Mouse (Mus musculus) testis, adult 2 months (tissue): Measurements from ENCODE around the gene Nifk.

Experiments
- CTCF ChIP-seq: fragments of 200-500 bp; IDR thresholded peaks from 2 replicates; pipeline ENCODE4 v1.5.1; 2012; ENCODE audit warnings: low read depth, mild to moderate bottlenecking, inconsistent platforms, low read length, moderate library complexity; ENCODE audit not compliant: control insufficient read depth, insufficient read depth, insufficient replicate concordance
- POLR2A ChIP-seq: fragments of 200-500 bp; IDR thresholded peaks from 2 replicates; pipeline ENCODE4 v1.6.1; 2012; ENCODE audit warnings: low read depth, mild to moderate bottlenecking, inconsistent platforms, low read length, moderate library complexity; ENCODE audit not compliant: control insufficient read depth

DNA sequence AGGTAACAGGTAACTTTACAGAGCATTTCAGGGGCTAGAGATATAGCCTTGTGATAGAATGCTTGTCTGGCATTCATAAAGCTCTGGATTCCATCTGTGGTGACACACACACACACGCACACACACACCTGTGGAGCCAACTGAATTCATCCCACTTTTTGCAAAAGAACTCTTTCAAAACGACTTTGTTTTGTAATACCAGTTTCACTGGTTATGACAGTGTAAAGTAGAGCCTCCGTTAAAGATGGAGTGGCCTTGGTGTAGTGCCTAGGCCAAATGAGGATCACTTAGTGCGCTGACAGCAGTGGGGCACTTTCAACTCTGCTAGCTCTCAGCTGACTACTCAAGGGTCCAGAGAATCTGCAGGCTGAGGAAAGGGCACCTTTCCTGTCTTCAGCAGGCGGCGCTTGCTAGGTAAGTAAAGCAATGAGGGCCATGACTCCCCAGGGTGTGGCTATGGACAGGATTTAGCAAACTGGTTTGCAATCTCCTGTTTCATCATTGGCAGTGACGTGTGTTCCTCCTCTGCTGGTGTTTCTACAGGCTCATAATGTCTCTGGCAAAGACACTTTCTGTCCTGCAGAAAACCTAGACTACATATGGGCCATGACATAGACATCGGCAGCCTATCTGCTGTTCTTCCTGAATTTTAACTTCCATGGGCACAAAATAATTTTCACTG is 58.6 kb downstream of the Nifk start:
- TF ChIP-seq CTCF = no peak
- TF ChIP-seq POLR2A = no peak
